In the genomic region with DNA sequence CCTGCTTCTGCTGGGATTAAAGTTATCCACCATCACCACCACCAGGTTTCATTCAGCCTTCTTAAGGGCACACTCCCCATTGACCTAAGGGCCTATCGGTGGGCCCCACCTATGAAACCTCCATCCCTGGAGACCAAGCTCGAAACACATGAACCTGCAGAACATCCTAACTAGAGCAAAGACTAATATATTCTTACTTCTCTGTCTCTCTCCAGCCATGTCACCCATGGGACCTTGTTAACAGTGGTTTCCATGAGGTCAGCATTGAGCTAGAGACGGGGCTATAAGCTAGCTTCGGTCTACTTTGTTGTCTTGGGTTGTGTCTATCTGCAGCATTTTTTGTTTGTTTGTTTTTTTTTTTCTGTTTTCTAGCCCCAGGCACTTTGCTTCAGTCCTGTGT, we compare ENCODE assay signal across 30 mouse cellular contexts.
"Had no signal": no experiment of that assay in that cellular context is flagged by ENCODE, and none has a peak within 500 bp of the region (broad histone marks: within the 10 kb centered on the region; RNA-seq: fewer than 3 reads in every experiment).

No protein-coding gene starts in this region.

- H3K27me3 ChIP-seq: heart, embryonic 12.5 days; heart, embryonic 13.5 days; heart, embryonic 15.5 days; hindbrain, embryonic 12.5 days; hindbrain, embryonic 13.5 days; hindbrain, embryonic 15.5 days; intestine, embryonic 15.5 days; kidney, embryonic 15.5 days had no signal

- H3K4me3 ChIP-seq: heart, embryonic 10.5 days; heart, embryonic 12.5 days; heart, embryonic 13.5 days; heart, embryonic 15.5 days; hindbrain, embryonic 10.5 days; hindbrain, embryonic 12.5 days; hindbrain, embryonic 13.5 days; hindbrain, embryonic 15.5 days; intestine, embryonic 15.5 days; kidney, embryonic 15.5 days; layer of hippocampus, adult 2 months had no signal

- H3K4me1 ChIP-seq: heart, embryonic 10.5 days; heart, embryonic 12.5 days; hindbrain, embryonic 12.5 days; hindbrain, embryonic 13.5 days; hindbrain, embryonic 15.5 days; kidney, embryonic 15.5 days had no signal

- H3K9ac ChIP-seq: heart, embryonic 12.5 days; heart, embryonic 13.5 days; heart, embryonic 15.5 days; hindbrain, embryonic 12.5 days; hindbrain, embryonic 13.5 days; hindbrain, embryonic 14.5 days; hindbrain, embryonic 15.5 days; intestine, embryonic 15.5 days; kidney, embryonic 15.5 days had no signal

- H3K36me3 ChIP-seq: heart, embryonic 10.5 days; heart, embryonic 12.5 days; heart, embryonic 13.5 days; heart, embryonic 15.5 days; hindbrain, embryonic 10.5 days; hindbrain, embryonic 12.5 days; hindbrain, embryonic 13.5 days; hindbrain, embryonic 15.5 days; intestine, embryonic 15.5 days; kidney, embryonic 15.5 days had no signal

- H3K4me2 ChIP-seq: heart, embryonic 11.5 days; heart, embryonic 12.5 days; heart, embryonic 13.5 days; heart, embryonic 15.5 days; hindbrain, embryonic 12.5 days; hindbrain, embryonic 13.5 days; hindbrain, embryonic 14.5 days; hindbrain, embryonic 15.5 days; intestine, embryonic 15.5 days; kidney, embryonic 15.5 days had no signal

- H3K9me3 ChIP-seq: heart, embryonic 10.5 days; heart, embryonic 12.5 days; heart, embryonic 13.5 days; heart, embryonic 15.5 days; hindbrain, embryonic 10.5 days; hindbrain, embryonic 12.5 days; hindbrain, embryonic 13.5 days; hindbrain, embryonic 15.5 days; intestine, embryonic 15.5 days; kidney, embryonic 15.5 days had no signal

- DNase-seq: heart, postnatal 10 days; heart, postnatal 14 days; heart, postnatal 36 days; heart, postnatal 4 days; kidney, adult 11 months; kidney, adult 18-20 months; kidney, adult 2 months; kidney, adult 8-10 months; kidney, adult 9 months; kidney, postnatal 10 days; kidney, postnatal 14 days; kidney, postnatal 36 days; kidney, postnatal 4 days; layer of hippocampus, adult 9-11 months; layer of hippocampus, postnatal 36 days had no signal

- H3K27ac ChIP-seq: heart, embryonic 10.5 days; heart, embryonic 13.5 days; heart, embryonic 15.5 days; hindbrain, embryonic 10.5 days; hindbrain, embryonic 12.5 days; hindbrain, embryonic 13.5 days; hindbrain, embryonic 14.5 days; hindbrain, embryonic 15.5 days; hindbrain, postnatal 0 days; intestine, embryonic 15.5 days; kidney, embryonic 15.5 days; kidney, postnatal 0 days; layer of hippocampus, adult 2 months had no signal
